Mouse (Mus musculus): Measurements from ENCODE around the gene Spcs1. TPM values are rescaled to one million over a fixed set of nuclear protein-coding genes. Genes with fewer than 3 reads are reported as not detected.

Gene Spcs1
- 159 and 174 TPM in 2 replicates for polyA plus RNA-seq (2012; rRNA removed)

GRCm38 (mm10) chr14:31001307-31002205 lies at the start of gene Spcs1, which contains the start of gene Glt8d1:
Spcs1 (minus strand) TSS chr14:31001672.
Glt8d1 (plus strand) TSS chr14:31001400.

DNA sequence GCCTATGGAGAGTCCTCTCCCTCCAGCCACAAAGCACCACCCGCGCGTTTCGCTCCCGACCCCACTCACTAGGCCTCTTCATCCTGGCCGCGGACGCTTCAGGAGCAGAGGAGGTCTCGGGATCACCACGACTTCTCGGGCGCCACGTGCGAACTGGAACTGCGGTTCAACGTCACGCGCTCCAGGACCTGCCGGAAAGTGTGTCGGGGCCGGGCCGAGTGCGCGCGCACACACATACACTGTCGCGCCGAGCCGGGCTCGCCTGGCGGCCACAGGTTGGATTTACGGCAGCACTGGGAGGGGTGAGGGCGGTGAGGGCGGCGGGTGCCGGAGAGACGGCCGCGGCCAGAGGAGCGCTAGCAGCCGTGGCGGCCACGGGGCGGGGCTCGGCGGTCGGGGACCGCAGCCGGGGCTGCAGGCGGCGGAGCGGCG lies 17.4 kb upstream of the Spcs1 start, which contains the start of the genes Pbrm1 and Gnl3:
TSS of gene Pbrm1 (plus strand) at position 279 of the 432 bp plus-strand sequence.
TSS of gene Gnl3 (minus strand) at position 293 of the 432 bp plus-strand sequence.

GRCm38 (mm10) chr14:30951154-30951825 lies 50.2 kb downstream of the Spcs1 start, which contains the start of gene Nek4:
Nek4 (plus strand) TSS chr14:30951377.

Other genes starting within 250 kb of the Spcs1 start
- gene Tmem110, start 176.1 kb downstream of the Spcs1 start, polyA plus RNA-seq (2012; rRNA removed), result 5.8 and 6.3 TPM in 2 replicates
- gene Mustn1, start 122.5 kb downstream of the Spcs1 start, polyA plus RNA-seq (2012; rRNA removed), result 0.68 and 0.80 TPM in 2 replicates
- 53.8 and 54.5 TPM in 2 replicates for gene Itih4, start 115.2 kb downstream of the Spcs1 start, polyA plus RNA-seq (2012; rRNA removed)
- 141 and 144 TPM in 2 replicates for gene Itih3, start 77.9 kb downstream of the Spcs1 start, polyA plus RNA-seq (2012; rRNA removed)
- gene Itih1, start 58.4 kb downstream of the Spcs1 start, polyA plus RNA-seq (2012; rRNA removed), result 25.6 and 28.8 TPM in 2 replicates
- gene Nek4, start 50.3 kb downstream of the Spcs1 start, polyA plus RNA-seq (2012; rRNA removed), result 2.9 and 3.3 TPM in 2 replicates
- 19.0 and 20.2 TPM in 2 replicates for gene Glt8d1, start 272 bp downstream of the Spcs1 start, polyA plus RNA-seq (2012; rRNA removed)
- gene Pbrm1, start 17.5 kb upstream of the Spcs1 start, polyA plus RNA-seq (2012; rRNA removed), result 11.2 and 13.4 TPM in 2 replicates
- gene Gnl3, start 17.5 kb upstream of the Spcs1 start, polyA plus RNA-seq (2012; rRNA removed), result 100 and 101 TPM in 2 replicates
- 25.4 and 28.7 TPM in 2 replicates for gene Smim4, start 127.3 kb upstream of the Spcs1 start, polyA plus RNA-seq (2012; rRNA removed)
- gene Nt5dc2, start 129.4 kb upstream of the Spcs1 start, polyA plus RNA-seq (2012; rRNA removed), result 125 and 132 TPM in 2 replicates
- gene Stab1, start 167.0 kb upstream of the Spcs1 start, polyA plus RNA-seq (2012; rRNA removed), result 17.4 and 20.0 TPM in 2 replicates
- 26.9 and 38.1 TPM in 2 replicates for gene Tnnc1, start 206.6 kb upstream of the Spcs1 start, polyA plus RNA-seq (2012; rRNA removed)
- gene Nisch, start 215.3 kb upstream of the Spcs1 start, polyA plus RNA-seq (2012; rRNA removed), result 57.5 and 73.8 TPM in 2 replicates
- gene Sema3g, start 216.2 kb upstream of the Spcs1 start, polyA plus RNA-seq (2012; rRNA removed), result 0.12 and 0.14 TPM in 2 replicates
- 2.9 and 3.1 TPM in 2 replicates for gene Phf7, start 249.6 kb upstream of the Spcs1 start, polyA plus RNA-seq (2012; rRNA removed)
- gene Bap1, start 249.8 kb upstream of the Spcs1 start, polyA plus RNA-seq (2012; rRNA removed), result 24.0 and 27.4 TPM in 2 replicates

Measured in liver, embryonic 14 days (tissue).